Mouse (Mus musculus): ENCODE results near the gene Casr. TPM values are rescaled to one million over a fixed set of nuclear protein-coding genes. Genes with fewer than 3 reads are reported as not detected.

Gene Casr
- polyA plus RNA-seq, 1 experiment from 2014 or later: not detected

DNA sequence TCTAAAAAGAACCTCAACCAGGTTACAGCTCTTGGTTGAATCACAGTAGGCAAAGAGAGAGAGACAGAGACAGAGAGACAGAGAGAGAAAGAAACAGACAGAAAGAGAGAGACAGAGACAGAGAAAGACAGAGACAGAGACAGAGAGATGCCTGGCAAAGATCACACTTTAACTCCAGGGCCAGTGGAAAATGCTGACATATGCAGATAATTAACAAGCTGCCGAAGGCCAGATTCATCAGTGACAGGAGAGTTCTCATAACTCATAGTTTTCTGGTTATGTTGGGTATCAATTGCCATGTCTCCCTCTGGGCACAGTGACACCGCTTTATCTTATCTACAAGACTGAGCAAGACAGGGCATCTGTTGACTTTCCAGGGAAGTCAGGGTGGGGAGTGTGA, 94.0 kb downstream of the Casr start:
- Histone ChIP-seq H3K36me3 (ENCODE audit: control insufficient read depth, insufficient read depth) (no peaks in the 10 kb centered on the region), H3K4me2 (ENCODE audit: low read depth, low read length) (no peak overlapping the region), H3K4me3 (ENCODE audit: low read depth, low read length) (no peak overlapping the region), H3K4me1 (ENCODE audit: control insufficient read depth, low read depth, low read length) (no peaks in the 10 kb centered on the region), H3K27me3 (ENCODE audit: control insufficient read depth, insufficient read depth, low read depth, low read length) (no peaks in the 10 kb centered on the region), H3K9ac (ENCODE audit: low read depth, low read length) (no peak overlapping the region), H3K9me3 (replicated peaks; ENCODE audit: control insufficient read depth, low read length) (no peaks in the 10 kb centered on the region), H3K27ac (ENCODE audit: low read length) (no peak overlapping the region)
- WGBS (ENCODE audit: insufficient replicate concordance): 56% methylated on average over 2 of the region's 2 CpGs
- no peak for ATAC-seq (ENCODE audit: low read depth)

DNA sequence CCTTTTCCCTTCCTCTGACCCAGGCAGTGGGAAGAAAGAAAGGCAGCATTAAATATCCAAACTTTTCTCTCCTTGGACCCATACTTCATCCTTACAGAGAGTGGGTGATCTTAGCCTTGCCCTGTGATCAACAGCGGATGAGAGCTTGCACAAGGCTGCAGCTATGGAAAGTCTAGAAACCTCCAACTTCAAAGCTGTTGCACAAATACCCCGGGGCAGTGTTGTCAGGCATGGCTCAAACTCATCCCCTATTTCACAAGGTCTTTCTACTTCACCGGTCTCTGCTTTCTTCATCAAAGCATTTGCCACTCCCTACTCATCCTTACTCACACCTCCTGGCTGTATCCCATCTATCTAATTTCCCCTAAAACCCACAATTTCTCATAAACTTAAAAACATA, 96.5 kb downstream of the Casr start:
- no peaks in the 10 kb centered on the region for H3K27me3 ChIP-seq (ENCODE audit: control insufficient read depth, insufficient read depth, low read depth, low read length)
- 57% methylated on average over 3 of the region's 3 CpGs for WGBS (ENCODE audit: insufficient replicate concordance)
- H3K36me3 ChIP-seq (ENCODE audit: control insufficient read depth, insufficient read depth): no peaks in the 10 kb centered on the region

DNA sequence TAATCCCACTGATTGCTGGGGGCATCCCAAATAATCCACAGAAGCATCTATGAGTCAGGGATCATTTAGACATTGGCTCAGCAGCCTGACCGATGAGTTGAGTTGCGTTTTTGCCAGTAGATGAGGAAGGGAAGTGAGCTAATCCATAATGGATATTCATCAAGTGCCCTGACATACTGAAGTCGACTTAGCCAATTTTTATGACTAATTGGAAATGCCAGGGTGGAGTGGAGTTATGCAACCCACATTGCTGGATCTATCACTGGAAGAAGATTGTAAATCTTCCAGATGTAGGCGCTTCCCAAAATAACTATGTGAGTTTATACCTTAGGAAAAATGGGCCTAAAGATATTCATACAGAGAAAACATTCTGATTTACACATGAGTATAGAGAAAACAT, 97.9 kb downstream of the Casr start:
- H3K27me3 ChIP-seq (ENCODE audit: control insufficient read depth, insufficient read depth, low read depth, low read length): no peaks in the 10 kb centered on the region
- no peak overlapping the region for H3K4me2 ChIP-seq (ENCODE audit: low read depth, low read length)
- ATAC-seq (ENCODE audit: low read depth): no peak
- no peaks in the 10 kb centered on the region for H3K4me1 ChIP-seq (ENCODE audit: control insufficient read depth, low read depth, low read length)
- H3K27ac ChIP-seq (ENCODE audit: low read length): no peak overlapping the region
- no peaks in the 10 kb centered on the region for H3K9me3 ChIP-seq (replicated peaks; ENCODE audit: control insufficient read depth, low read length)
- WGBS (ENCODE audit: insufficient replicate concordance): 59% methylated on average over 4 of the region's 4 CpGs
- no peaks in the 10 kb centered on the region for H3K36me3 ChIP-seq (ENCODE audit: control insufficient read depth, insufficient read depth)
- no peak overlapping the region for H3K4me3 ChIP-seq (ENCODE audit: low read depth, low read length)
- no peak overlapping the region for H3K9ac ChIP-seq (ENCODE audit: low read depth, low read length)

More for the DNA sequence above, 96.5 kb downstream of the Casr start:
- no peak overlapping the region for H3K4me3 ChIP-seq (ENCODE audit: low read depth, low read length)
- no peak overlapping the region for H3K27ac ChIP-seq (ENCODE audit: low read length)
- no peaks in the 10 kb centered on the region for H3K9me3 ChIP-seq (replicated peaks; ENCODE audit: control insufficient read depth, low read length)
- ATAC-seq (ENCODE audit: low read depth): no peak
- no peak overlapping the region for H3K4me2 ChIP-seq (ENCODE audit: low read depth, low read length)
- H3K4me1 ChIP-seq (ENCODE audit: control insufficient read depth, low read depth, low read length): no peaks in the 10 kb centered on the region
- H3K9ac ChIP-seq (ENCODE audit: low read depth, low read length): no peak overlapping the region

DNA sequence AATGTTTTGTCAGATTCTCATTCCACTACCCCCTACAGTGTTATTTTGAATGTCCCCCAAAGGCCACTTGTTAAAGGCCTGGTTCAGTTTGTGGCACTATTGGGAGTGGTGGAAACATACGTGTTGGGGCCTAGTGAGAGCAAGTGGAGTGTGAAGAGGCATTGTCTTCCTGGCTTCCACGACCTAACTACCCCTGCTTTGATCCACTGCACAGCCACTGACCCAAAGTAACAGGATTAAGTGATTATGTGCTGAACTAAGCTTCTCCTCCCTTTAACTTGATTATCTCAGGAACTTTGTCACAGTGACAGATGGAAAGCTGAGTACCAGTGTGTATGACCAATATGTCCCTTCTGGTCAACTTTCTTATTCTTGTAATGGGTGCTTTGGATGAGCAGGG, 101.5 kb downstream of the Casr start:
- no peak for ATAC-seq (ENCODE audit: low read depth)
- Histone ChIP-seq H3K4me1 (ENCODE audit: control insufficient read depth, low read depth, low read length) (no peaks in the 10 kb centered on the region), H3K36me3 (ENCODE audit: control insufficient read depth, insufficient read depth) (no peaks in the 10 kb centered on the region), H3K9me3 (replicated peaks; ENCODE audit: control insufficient read depth, low read length) (no peaks in the 10 kb centered on the region), H3K4me3 (ENCODE audit: low read depth, low read length) (no peak overlapping the region), H3K9ac (ENCODE audit: low read depth, low read length) (no peak overlapping the region), H3K27ac (ENCODE audit: low read length) (no peak overlapping the region), H3K27me3 (ENCODE audit: control insufficient read depth, insufficient read depth, low read depth, low read length) (no peaks in the 10 kb centered on the region), H3K4me2 (ENCODE audit: low read depth, low read length) (no peak overlapping the region)
- 38% methylated on average over 2 of the region's 2 CpGs for WGBS (ENCODE audit: insufficient replicate concordance)

DNA sequence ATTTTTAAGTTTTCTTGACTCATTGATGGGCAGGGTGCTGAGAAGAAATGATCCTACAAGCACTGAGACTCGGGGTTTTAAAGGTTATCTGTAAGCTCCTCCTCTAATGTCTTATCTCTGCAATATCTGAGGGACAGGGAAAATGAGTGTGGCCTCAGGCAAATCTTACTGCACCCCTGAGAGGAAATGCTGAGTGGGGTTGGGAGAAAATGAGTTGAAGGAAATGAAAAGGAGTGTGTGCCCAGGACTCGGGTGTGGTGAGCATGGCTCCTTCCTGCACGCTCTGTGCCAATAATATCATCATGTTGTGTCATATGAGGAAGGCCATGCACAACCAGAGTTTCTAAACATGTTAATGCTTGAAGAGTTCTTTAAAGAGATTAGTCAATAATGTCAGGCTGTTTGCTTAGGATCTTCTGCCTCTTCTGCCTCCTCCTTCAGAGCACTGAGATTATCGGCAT, 106.6 kb downstream of the Casr start, which contains the start of gene Stfa3:
Stfa3 (minus strand) TSS at position 51 of the 461 bp plus-strand sequence.
- WGBS (ENCODE audit: insufficient replicate concordance): 53% methylated on average over 4 of the region's 4 CpGs
- no peaks in the 10 kb centered on the region for H3K27me3 ChIP-seq (ENCODE audit: control insufficient read depth, insufficient read depth, low read depth, low read length)
- no peaks in the 10 kb centered on the region for H3K9me3 ChIP-seq (replicated peaks; ENCODE audit: control insufficient read depth, low read length)
- no peaks in the 10 kb centered on the region for H3K36me3 ChIP-seq (ENCODE audit: control insufficient read depth, insufficient read depth)
- no peak within 1 kb of the TSS for H3K9ac ChIP-seq (ENCODE audit: low read depth, low read length)
- no peaks in the 10 kb centered on the region for H3K4me1 ChIP-seq (ENCODE audit: control insufficient read depth, low read depth, low read length)
- no peak within 1 kb of the TSS for H3K27ac ChIP-seq (ENCODE audit: low read length)
- H3K4me2 ChIP-seq (ENCODE audit: low read depth, low read length): no peak within 1 kb of the TSS
- no peak for ATAC-seq (ENCODE audit: low read depth)
- no peak within 1 kb of the TSS for H3K4me3 ChIP-seq (ENCODE audit: low read depth, low read length)

Other genes starting within 250 kb of the Casr start
- gene BC117090, start 227.8 kb downstream of the Casr start, polyA plus RNA-seq (2015; fragmentation: Nextera tagmentation; extraction: Ambion mirVana): 3.6 and 3.7 TPM in 2 replicates
- 534 and 566 TPM in 2 replicates for gene BC100530, start 194.4 kb downstream of the Casr start, polyA plus RNA-seq (2015; fragmentation: Nextera tagmentation; extraction: Ambion mirVana)
- gene Stfa2, start 153.7 kb downstream of the Casr start, polyA plus RNA-seq (2015; fragmentation: Nextera tagmentation; extraction: Ambion mirVana): 45.0 and 53.7 TPM in 2 replicates
- 99.4 and 110 TPM in 2 replicates for gene Stfa3, start 106.7 kb downstream of the Casr start, polyA plus RNA-seq (2015; fragmentation: Nextera tagmentation; extraction: Ambion mirVana)
- gene Cd86, start 103.9 kb upstream of the Casr start, polyA plus RNA-seq (2015; fragmentation: Nextera tagmentation; extraction: Ambion mirVana): 8.2 and 9.3 TPM in 2 replicates
- 0.04 and 0.14 TPM in 2 replicates for gene Ildr1, start 131.8 kb upstream of the Casr start, polyA plus RNA-seq (2015; fragmentation: Nextera tagmentation; extraction: Ambion mirVana)
- 1.8 and 2.7 TPM in 2 replicates for gene Slc15a2, start 222.8 kb upstream of the Casr start, polyA plus RNA-seq (2015; fragmentation: Nextera tagmentation; extraction: Ambion mirVana)